Mouse (Mus musculus): ENCODE results near the gene Cacnb4.

- TF ChIP-seq CTCF (IDR thresholded peaks at IDR 0.05; ENCODE audit: insufficient read depth, low read depth, low read length): no peak
- TF ChIP-seq POLR2A (IDR thresholded peaks at IDR 0.05; ENCODE audit: insufficient read depth, low read depth, low read length): no peak
These were observed 198.1 kb downstream of the Cacnb4 start for GRCm38 (mm10) chr2:52478501-52478900.

Measured in olfactory bulb, adult 2 months (tissue).